Mouse (Mus musculus) heart, adult 2 months (tissue): Measurements from ENCODE around the gene Tcf20.

ENCODE experiments used
- CTCF ChIP-seq: fragments of 200-600 bp; IDR thresholded peaks from 2 replicates; pipeline ENCODE4 v1.8.1; 2022; ENCODE audit warnings: antibody characterized with exemption, mild to moderate bottlenecking, moderate library complexity
- POLR2A ChIP-seq: fragments of 200-500 bp; IDR thresholded peaks from 2 replicates; pipeline ENCODE4 v1.6.1; 2011; ENCODE audit warnings: mild to moderate bottlenecking, low read depth, low read length, control low read depth; ENCODE audit not compliant: insufficient read depth

- no peak for TF ChIP-seq POLR2A
- no peak for TF ChIP-seq CTCF
These were observed 80.4 kb downstream of the Tcf20 start for GRCm38 (mm10) chr15:82907306-82907705.
